Mouse (Mus musculus): ENCODE data around the gene Gm11565. TPM values are rescaled to one million over a fixed set of nuclear protein-coding genes. Genes with fewer than 3 reads are reported as not detected.

Gene Gm11565
- not detected for polyA plus RNA-seq (2017; shearing (Covaris generic))

GRCm38 (mm10) chr11:99914451-99914850 is at the start of gene Gm11565:
Gene Gm11565 (plus strand): TSS chr11:99914751.

GRCm38 (mm10) chr11:99873089-99873488 is 41.5 kb upstream of the Gm11565 start, which contains the start of gene Krtap9-1:
Gene Krtap9-1 (plus strand): TSS chr11:99873389.

GRCm38 (mm10) chr11:99878887-99879286 is 35.7 kb upstream of the Gm11565 start, which contains the start of gene Gm11567:
Gene Gm11567 (plus strand): TSS chr11:99879187.

GRCm38 (mm10) chr11:99907620-99908019 is 6.9 kb upstream of the Gm11565 start, which contains the start of gene Krtap31-1:
Gene Krtap31-1 (plus strand): TSS chr11:99907920.

GRCm38 (mm10) chr11:99935991-99936390 is 21.4 kb downstream of the Gm11565 start, which contains the start of gene Krtap31-2:
Gene Krtap31-2 (plus strand): TSS chr11:99936291.

GRCm38 (mm10) chr11:99948175-99948574 is 33.6 kb downstream of the Gm11565 start, which contains the start of gene Krtap9-5:
Gene Krtap9-5 (plus strand): TSS chr11:99948475.

Other genes starting within 250 kb of the Gm11565 start
- not detected for gene Krtap4-6, start 248.8 kb upstream of the Gm11565 start, polyA plus RNA-seq (2017; shearing (Covaris generic))
- gene Gm14190, start 224.0 kb upstream of the Gm11565 start, polyA plus RNA-seq (2017; shearing (Covaris generic)) = not detected
- not detected for gene Gm14180, start 180.5 kb upstream of the Gm11565 start, polyA plus RNA-seq (2017; shearing (Covaris generic))
- gene Gm11595, start 141.8 kb upstream of the Gm11565 start, polyA plus RNA-seq (2017; shearing (Covaris generic)) = not detected
- under 1 TPM in 1 of 2 experiments, not detected in 1; 0.24 TPM for gene Krtap4-8, start 134.0 kb upstream of the Gm11565 start, polyA plus RNA-seq (2017; shearing (Covaris generic))
- gene Krtap4-9, start 129.6 kb upstream of the Gm11565 start, polyA plus RNA-seq (2017; shearing (Covaris generic)) = under 1 TPM in 1 of 2 experiments, not detected in 1; 0.28 TPM
- not detected for gene Gm11596, start 121.3 kb upstream of the Gm11565 start, polyA plus RNA-seq (2017; shearing (Covaris generic))
- gene Gm11569, start 115.8 kb upstream of the Gm11565 start, polyA plus RNA-seq (2017; shearing (Covaris generic)) = not detected
- not detected for gene Gm11554, start 110.3 kb upstream of the Gm11565 start, polyA plus RNA-seq (2017; shearing (Covaris generic))
- gene Krtap4-13, start 104.9 kb upstream of the Gm11565 start, polyA plus RNA-seq (2017; shearing (Covaris generic)) = not detected
- not detected for gene Gm11564, start 99.1 kb upstream of the Gm11565 start, polyA plus RNA-seq (2017; shearing (Covaris generic))
- not detected for gene 2300003K06Rik, start 76.7 kb upstream of the Gm11565 start, polyA plus RNA-seq (2017; shearing (Covaris generic))
- under 1 TPM in 1 of 2 experiments, not detected in 1; 0.60 TPM for gene Krtap4-16, start 63.1 kb upstream of the Gm11565 start, polyA plus RNA-seq (2017; shearing (Covaris generic))
- not detected for gene Gm11568, start 56.8 kb upstream of the Gm11565 start, polyA plus RNA-seq (2017; shearing (Covaris generic))
- not detected for gene Gm11559, start 50.3 kb upstream of the Gm11565 start, polyA plus RNA-seq (2017; shearing (Covaris generic))
- not detected for gene Krtap9-1, start 41.4 kb upstream of the Gm11565 start, polyA plus RNA-seq (2017; shearing (Covaris generic))
- gene Gm11567, start 35.6 kb upstream of the Gm11565 start, polyA plus RNA-seq (2017; shearing (Covaris generic)) = not detected
- gene Krtap31-1, start 6.8 kb upstream of the Gm11565 start, polyA plus RNA-seq (2017; shearing (Covaris generic)) = not detected
- gene Krtap31-2, start 21.5 kb downstream of the Gm11565 start, polyA plus RNA-seq (2017; shearing (Covaris generic)) = not detected
- gene Krtap9-5, start 33.7 kb downstream of the Gm11565 start, polyA plus RNA-seq (2017; shearing (Covaris generic)) = not detected
- not detected for gene Krtap29-1, start 64.3 kb downstream of the Gm11565 start, polyA plus RNA-seq (2017; shearing (Covaris generic))
- gene Krtap16-1, start 71.8 kb downstream of the Gm11565 start, polyA plus RNA-seq (2017; shearing (Covaris generic)) = not detected
- gene Krtap17-1, start 79.2 kb downstream of the Gm11565 start, polyA plus RNA-seq (2017; shearing (Covaris generic)) = not detected
- gene Krt33a, start 101.5 kb downstream of the Gm11565 start, polyA plus RNA-seq (2017; shearing (Covaris generic)) = not detected
- gene Krt33b, start 115.1 kb downstream of the Gm11565 start, polyA plus RNA-seq (2017; shearing (Covaris generic)) = not detected
- gene Krt34, start 126.8 kb downstream of the Gm11565 start, polyA plus RNA-seq (2017; shearing (Covaris generic)) = under 1 TPM in 1 of 2 experiments, not detected in 1; 0.92 TPM
- gene Krt31, start 135.8 kb downstream of the Gm11565 start, polyA plus RNA-seq (2017; shearing (Covaris generic)) = under 1 TPM; 0.19 to 0.24 TPM
- gene Krt32, start 173.5 kb downstream of the Gm11565 start, polyA plus RNA-seq (2017; shearing (Covaris generic)) = not detected
- under 1 TPM in 1 of 2 experiments, not detected in 1; 0.27 TPM for gene Krt35, start 181.5 kb downstream of the Gm11565 start, polyA plus RNA-seq (2017; shearing (Covaris generic))
- under 1 TPM; 0.34 to 0.44 TPM for gene Krt36, start 190.9 kb downstream of the Gm11565 start, polyA plus RNA-seq (2017; shearing (Covaris generic))
- under 1 TPM in 1 of 2 experiments, not detected in 1; 0.22 TPM for gene Krt13, start 206.8 kb downstream of the Gm11565 start, polyA plus RNA-seq (2017; shearing (Covaris generic))
- under 1 TPM in 1 of 2 experiments, not detected in 1; 0.71 TPM for gene Krt15, start 221.2 kb downstream of the Gm11565 start, polyA plus RNA-seq (2017; shearing (Covaris generic))
- under 1 TPM; 0.33 to 0.70 TPM for gene Krt19, start 233.9 kb downstream of the Gm11565 start, polyA plus RNA-seq (2017; shearing (Covaris generic))

Measured in inflammation-experienced regulatory T-cells (primary cell).